Mouse (Mus musculus): ENCODE data around the gene Numbl. TPM values are rescaled to one million over a fixed set of nuclear protein-coding genes. Genes with fewer than 3 reads are reported as not detected.

The Numbl gene
- polyA plus RNA-seq, 1 experiment from 2014 or later: 1.9 TPM

DNA sequence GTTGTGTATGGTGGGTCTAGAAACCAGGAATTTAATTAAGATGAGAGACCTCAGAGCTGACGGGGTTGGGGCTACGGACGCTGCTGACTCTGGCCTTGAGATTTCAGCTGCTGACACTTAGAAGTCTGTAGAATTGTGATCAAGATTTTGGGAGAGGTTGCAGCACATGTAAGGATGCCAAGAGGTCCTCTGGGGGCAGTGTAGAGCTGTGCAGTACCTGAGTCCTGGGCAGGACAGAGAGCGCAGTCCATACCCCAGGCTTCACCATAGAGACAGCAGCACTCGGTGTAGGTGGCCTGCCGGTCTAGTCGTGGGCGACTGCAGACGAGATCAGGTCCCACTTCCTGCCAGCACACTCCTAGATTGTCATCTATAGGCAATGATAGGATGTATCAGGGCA lies 49.3 kb downstream of the Numbl start:
- Histone ChIP-seq H3K27ac (ENCODE audit: low read length) (no peak overlapping the region), H3K4me1 (ENCODE audit: control insufficient read depth, low read depth, low read length) (no peaks in the 10 kb centered on the region; the same call in 1 of the 2 replicates), H3K36me3 (ENCODE audit: control insufficient read depth, insufficient read depth) (no peaks in the 10 kb centered on the region), H3K9me3 (replicated peaks; ENCODE audit: control insufficient read depth, low read length) (no peaks in the 10 kb centered on the region), H3K9ac (ENCODE audit: low read depth, low read length) (no peak overlapping the region), H3K4me3 (ENCODE audit: low read depth, low read length) (no peak overlapping the region), H3K4me2 (ENCODE audit: low read depth, low read length) (no peak overlapping the region), H3K27me3 (ENCODE audit: control insufficient read depth, insufficient read depth, low read depth, low read length) (peaks cover 24% of the 10 kb centered on the region)
- WGBS (ENCODE audit: insufficient replicate concordance): 50% methylated on average over 9 of the region's 9 CpGs
- no peak for ATAC-seq (ENCODE audit: low read depth)

GRCm38 (mm10) chr7:27308821-27309549 lies 50.8 kb downstream of the Numbl start:
- Histone ChIP-seq H3K4me2 (ENCODE audit: low read depth, low read length) (peak overlapping the region; percentile 34; the same call in 1 of the 2 replicates), H3K9ac (ENCODE audit: low read depth, low read length) (no peak overlapping the region), H3K36me3 (ENCODE audit: control insufficient read depth, insufficient read depth) (no peaks in the 10 kb centered on the region), H3K27ac (ENCODE audit: low read length) (no peak overlapping the region), H3K27me3 (ENCODE audit: control insufficient read depth, insufficient read depth, low read depth, low read length) (peaks cover 24% of the 10 kb centered on the region), H3K4me1 (ENCODE audit: control insufficient read depth, low read depth, low read length) (no peaks in the 10 kb centered on the region; the same call in 1 of the 2 replicates), H3K4me3 (ENCODE audit: low read depth, low read length) (no peak overlapping the region), H3K9me3 (replicated peaks; ENCODE audit: control insufficient read depth, low read length) (no peaks in the 10 kb centered on the region)
- 9% methylated on average over 28 of the region's 28 CpGs for WGBS (ENCODE audit: insufficient replicate concordance)
- ATAC-seq (ENCODE audit: low read depth): no peak

DNA sequence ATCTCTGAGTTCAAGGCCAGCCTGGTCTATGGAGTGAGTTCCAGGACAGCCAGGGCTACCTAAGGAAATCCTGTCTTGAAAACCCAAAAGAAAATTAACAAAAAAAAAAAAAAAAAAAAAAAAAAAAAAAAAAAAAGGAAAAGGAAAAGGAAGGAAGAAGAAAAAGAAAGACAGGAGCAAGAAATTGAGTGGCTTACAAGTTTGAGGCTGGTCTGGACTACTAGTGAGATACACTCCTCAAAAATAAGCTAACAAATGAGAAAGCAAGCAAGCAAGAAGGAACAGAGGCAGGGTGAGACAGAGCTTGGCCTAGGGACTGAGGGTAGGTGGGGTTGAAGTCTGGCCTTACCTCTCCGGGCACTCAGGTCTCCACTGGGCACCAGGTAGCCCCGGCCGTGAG lies 51.6 kb downstream of the Numbl start:
- no peak for ATAC-seq (ENCODE audit: low read depth)
- Histone ChIP-seq H3K4me2 (ENCODE audit: low read depth, low read length) (no peak overlapping the region), H3K9ac (ENCODE audit: low read depth, low read length) (no peak overlapping the region), H3K27me3 (ENCODE audit: control insufficient read depth, insufficient read depth, low read depth, low read length) (peaks cover 24% of the 10 kb centered on the region), H3K4me1 (ENCODE audit: control insufficient read depth, low read depth, low read length) (no peaks in the 10 kb centered on the region; the same call in 1 of the 2 replicates), H3K27ac (ENCODE audit: low read length) (no peak overlapping the region), H3K4me3 (ENCODE audit: low read depth, low read length) (no peak overlapping the region), H3K36me3 (ENCODE audit: control insufficient read depth, insufficient read depth) (no peaks in the 10 kb centered on the region), H3K9me3 (replicated peaks; ENCODE audit: control insufficient read depth, low read length) (peaks cover 3% of the 10 kb centered on the region; the same call in 1 of the 2 replicates)
- WGBS (ENCODE audit: insufficient replicate concordance): 47% methylated on average over 3 of the region's 3 CpGs

GRCm38 (mm10) chr7:27310306-27310705 lies 52.1 kb downstream of the Numbl start:
- H3K9ac ChIP-seq (ENCODE audit: low read depth, low read length): no peak overlapping the region
- peaks cover 3% of the 10 kb centered on the region; the same call in 1 of the 2 replicates for H3K9me3 ChIP-seq (replicated peaks; ENCODE audit: control insufficient read depth, low read length)
- 0 out of 2 replicates have a peak overlapping the region, but pooled peaks have one; percentile 6 for H3K4me3 ChIP-seq (ENCODE audit: low read depth, low read length)
- H3K4me2 ChIP-seq (ENCODE audit: low read depth, low read length): peak overlapping the region; percentile 32; the same call in 1 of the 2 replicates
- WGBS (ENCODE audit: insufficient replicate concordance): 8% methylated on average over 17 of the region's 17 CpGs
- H3K27me3 ChIP-seq (ENCODE audit: control insufficient read depth, insufficient read depth, low read depth, low read length): peaks cover 24% of the 10 kb centered on the region
- no peaks in the 10 kb centered on the region; the same call in 1 of the 2 replicates for H3K4me1 ChIP-seq (ENCODE audit: control insufficient read depth, low read depth, low read length)
- H3K36me3 ChIP-seq (ENCODE audit: control insufficient read depth, insufficient read depth): no peaks in the 10 kb centered on the region
- ATAC-seq (ENCODE audit: low read depth): no peak
- H3K27ac ChIP-seq (ENCODE audit: low read length): no peak overlapping the region

- Histone ChIP-seq H3K27ac (ENCODE audit: low read length) (no peak overlapping the region), H3K9me3 (replicated peaks; ENCODE audit: control insufficient read depth, low read length) (peaks cover 3% of the 10 kb centered on the region; the same call in 1 of the 2 replicates), H3K27me3 (ENCODE audit: control insufficient read depth, insufficient read depth, low read depth, low read length) (peaks cover 24% of the 10 kb centered on the region), H3K4me1 (ENCODE audit: control insufficient read depth, low read depth, low read length) (no peaks in the 10 kb centered on the region; the same call in 1 of the 2 replicates), H3K9ac (ENCODE audit: low read depth, low read length) (no peak overlapping the region), H3K4me2 (ENCODE audit: low read depth, low read length) (no peak overlapping the region), H3K4me3 (ENCODE audit: low read depth, low read length) (no peak overlapping the region), H3K36me3 (ENCODE audit: control insufficient read depth, insufficient read depth) (no peaks in the 10 kb centered on the region)
- no peak for ATAC-seq (ENCODE audit: low read depth)
- 37% methylated on average over 8 of the region's 8 CpGs for WGBS (ENCODE audit: insufficient replicate concordance)
Measured at GRCm38 (mm10) chr7:27310996-27311535, 52.8 kb downstream of the Numbl start.

- 65% methylated on average over 12 of the region's 12 CpGs for WGBS (ENCODE audit: insufficient replicate concordance)
Measured at GRCm38 (mm10) chr7:27311651-27312284, 53.5 kb downstream of the Numbl start.

GRCm38 (mm10) chr7:27314393-27314792 lies 56.2 kb downstream of the Numbl start:
- Histone ChIP-seq H3K36me3 (ENCODE audit: control insufficient read depth, insufficient read depth) (no peaks in the 10 kb centered on the region), H3K27me3 (ENCODE audit: control insufficient read depth, insufficient read depth, low read depth, low read length) (peaks cover 18% of the 10 kb centered on the region), H3K9ac (ENCODE audit: low read depth, low read length) (no peak overlapping the region), H3K4me1 (ENCODE audit: control insufficient read depth, low read depth, low read length) (no peaks in the 10 kb centered on the region), H3K27ac (ENCODE audit: low read length) (no peak overlapping the region), H3K9me3 (replicated peaks; ENCODE audit: control insufficient read depth, low read length) (peaks cover 3% of the 10 kb centered on the region; the same call in 1 of the 2 replicates), H3K4me3 (ENCODE audit: low read depth, low read length) (no peak overlapping the region), H3K4me2 (ENCODE audit: low read depth, low read length) (no peak overlapping the region)
- 81% methylated on average over 3 of the region's 3 CpGs for WGBS (ENCODE audit: insufficient replicate concordance)
- no peak for ATAC-seq (ENCODE audit: low read depth)

More at GRCm38 (mm10) chr7:27311651-27312284, 53.5 kb downstream of the Numbl start:
- peaks cover 3% of the 10 kb centered on the region; the same call in 1 of the 2 replicates for H3K9me3 ChIP-seq (replicated peaks; ENCODE audit: control insufficient read depth, low read length)
- H3K36me3 ChIP-seq (ENCODE audit: control insufficient read depth, insufficient read depth): no peaks in the 10 kb centered on the region
- H3K27me3 ChIP-seq (ENCODE audit: control insufficient read depth, insufficient read depth, low read depth, low read length): peaks cover 24% of the 10 kb centered on the region
- H3K9ac ChIP-seq (ENCODE audit: low read depth, low read length): no peak overlapping the region
- no peak overlapping the region for H3K4me3 ChIP-seq (ENCODE audit: low read depth, low read length)
- H3K27ac ChIP-seq (ENCODE audit: low read length): no peak overlapping the region
- H3K4me1 ChIP-seq (ENCODE audit: control insufficient read depth, low read depth, low read length): no peaks in the 10 kb centered on the region; the same call in 1 of the 2 replicates
- no peak for ATAC-seq (ENCODE audit: low read depth)
- no peak overlapping the region for H3K4me2 ChIP-seq (ENCODE audit: low read depth, low read length)

DNA sequence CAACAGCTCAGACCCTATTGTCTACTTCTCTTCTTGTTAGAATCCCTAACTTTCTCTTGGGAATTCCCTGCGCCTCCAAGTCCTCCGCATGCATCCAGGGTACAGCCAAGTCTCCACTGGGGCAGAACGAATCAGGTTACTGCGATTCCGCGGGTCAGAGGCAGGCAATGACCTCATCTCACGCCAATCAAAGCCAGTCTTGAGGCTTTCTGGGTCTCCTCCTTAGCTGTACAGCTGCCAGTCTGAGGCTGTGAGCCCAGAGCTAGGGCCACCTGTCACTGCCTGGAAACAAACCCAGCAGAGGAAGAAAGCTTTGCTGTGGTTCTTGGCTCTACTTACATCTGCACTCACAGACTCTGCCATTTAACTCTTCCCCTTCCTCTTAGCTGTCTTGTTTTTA lies 57.7 kb downstream of the Numbl start:
- Histone ChIP-seq H3K9ac (ENCODE audit: low read depth, low read length) (no peak overlapping the region), H3K4me1 (ENCODE audit: control insufficient read depth, low read depth, low read length) (no peaks in the 10 kb centered on the region), H3K4me2 (ENCODE audit: low read depth, low read length) (no peak overlapping the region), H3K36me3 (ENCODE audit: control insufficient read depth, insufficient read depth) (no peaks in the 10 kb centered on the region), H3K27ac (ENCODE audit: low read length) (no peak overlapping the region), H3K27me3 (ENCODE audit: control insufficient read depth, insufficient read depth, low read depth, low read length) (0 out of 2 replicates have a peak, but pooled peaks cover 4% of the 10 kb centered on the region), H3K4me3 (ENCODE audit: low read depth, low read length) (no peak overlapping the region), H3K9me3 (replicated peaks; ENCODE audit: control insufficient read depth, low read length) (peaks cover 3% of the 10 kb centered on the region; the same call in 1 of the 2 replicates)
- ATAC-seq (ENCODE audit: low read depth): no peak
- WGBS (ENCODE audit: insufficient replicate concordance): 51% methylated on average over 7 of the region's 7 CpGs
